Mouse (Mus musculus) brain, embryonic 14.5 days (tissue): ENCODE data around the gene Gpr155.

Experiments used
- CTCF ChIP-seq: fragments of 200-500 bp; IDR thresholded peaks from 2 replicates; pipeline ENCODE4 v1.5.1; 2012; ENCODE audit warnings: inconsistent platforms, mild to moderate bottlenecking, moderate library complexity, borderline replicate concordance; ENCODE audit not compliant: insufficient read depth, insufficient read length; ENCODE audit errors: extremely low read depth
- POLR2A ChIP-seq: fragments of 200-500 bp; IDR thresholded peaks from 2 replicates; pipeline ENCODE4 v1.6.1; 2012; ENCODE audit warnings: mild to moderate bottlenecking, inconsistent platforms, borderline replicate concordance; ENCODE audit not compliant: poor library complexity, insufficient read depth, insufficient read length, severe bottlenecking; ENCODE audit errors: extremely low read depth

DNA sequence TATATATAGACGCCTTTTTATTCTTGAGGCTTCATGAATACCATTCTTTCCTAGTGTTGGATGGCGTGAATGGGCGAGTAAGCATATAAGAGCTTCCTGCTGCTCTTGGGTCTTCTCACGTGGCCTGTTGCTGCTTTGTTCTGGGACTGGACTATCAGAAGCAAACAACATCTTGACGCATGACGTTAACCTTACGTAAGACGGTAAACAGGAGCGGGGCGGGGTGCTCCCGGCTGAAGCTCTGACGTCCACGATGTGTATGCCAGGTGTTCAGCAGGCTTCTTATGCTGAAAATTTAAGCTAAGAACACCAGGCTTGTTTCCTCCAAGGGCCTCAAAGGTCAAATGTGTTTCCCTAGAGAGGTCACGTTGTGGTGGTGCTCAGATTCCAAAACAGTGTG lies 39.5 kb upstream of the Gpr155 start:
- TF ChIP-seq POLR2A, result no peak
- no peak for TF ChIP-seq CTCF
